Mouse (Mus musculus): Measurements from ENCODE around the gene Mup20. TPM values are rescaled to one million over a fixed set of nuclear protein-coding genes. Genes with fewer than 3 reads are reported as not detected.
"Not testable (repeated sequence)": the region's sequence is repeated elsewhere in the genome, so short reads cannot be mapped to it uniquely, and the experiment has no call there.

Mup20 gene
- total RNA-seq (2021): not detected in 2 replicates
- long read RNA-seq, experiment 1: 0 reads
- long read RNA-seq, experiment 2: 0 reads

DNA sequence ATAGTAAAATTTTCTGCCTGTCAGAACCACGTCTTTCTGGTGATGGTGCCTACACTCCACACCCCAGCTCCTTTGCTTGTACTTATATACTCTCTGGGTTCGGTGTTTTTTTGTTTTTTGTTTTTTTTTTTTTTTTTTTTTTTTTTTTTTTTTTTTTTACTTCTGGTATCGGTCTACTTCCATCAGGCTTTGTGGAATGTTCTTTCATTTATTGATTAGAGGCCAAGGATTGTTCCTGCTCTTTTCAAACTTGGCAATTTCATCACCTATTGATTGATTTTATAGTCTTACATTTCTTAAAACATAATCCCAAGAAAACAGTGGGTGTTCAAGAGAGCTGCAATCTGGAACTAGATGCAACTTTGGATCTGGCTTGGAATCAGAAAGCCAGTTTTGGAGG lies at the start of gene Mup20:
Mup20 (minus strand) TSS at position 101 of the 400 bp plus-strand sequence.
- DNase-seq: not testable (repeated sequence)

DNA sequence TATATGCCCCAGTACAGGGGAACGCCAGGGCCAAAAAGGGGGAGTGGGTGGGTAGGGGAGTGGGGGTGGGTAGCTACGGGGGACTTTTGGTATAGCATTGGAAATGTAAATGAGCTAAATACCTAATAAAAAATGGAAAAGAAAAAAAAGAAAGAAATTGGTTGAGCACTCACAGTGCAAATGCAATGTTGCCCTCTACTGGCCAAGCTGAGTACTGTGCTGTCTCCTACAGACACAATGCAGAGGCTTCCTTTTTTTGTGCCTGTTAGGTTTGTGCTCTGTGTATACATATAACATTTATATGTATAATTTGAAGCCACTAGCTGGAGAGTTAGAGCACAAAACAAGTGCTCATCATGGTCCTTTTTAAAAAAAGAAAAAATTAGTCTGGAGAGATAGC lies 49.4 kb upstream of the Mup20 start:
- peak; percentile 27 for DNase-seq

DNA sequence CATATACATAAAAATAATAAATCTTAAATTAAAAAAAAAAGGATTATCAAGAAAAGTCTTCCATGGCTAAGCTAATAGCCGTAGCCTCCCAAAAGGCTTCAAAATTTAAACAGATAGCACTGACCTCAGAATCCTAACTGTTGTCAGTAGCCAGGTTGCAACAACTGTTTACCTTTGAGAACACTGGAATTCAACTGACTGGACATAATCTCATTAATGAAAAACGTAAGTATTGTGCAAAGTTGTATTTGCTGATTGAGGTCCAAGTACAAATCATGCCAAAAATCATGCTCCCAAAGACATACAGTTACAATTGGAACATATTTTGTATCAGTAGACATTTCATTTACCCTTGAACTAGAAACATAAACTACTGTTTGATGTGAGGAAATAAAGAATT lies 34.0 kb upstream of the Mup20 start:
- no peak for DNase-seq

DNA sequence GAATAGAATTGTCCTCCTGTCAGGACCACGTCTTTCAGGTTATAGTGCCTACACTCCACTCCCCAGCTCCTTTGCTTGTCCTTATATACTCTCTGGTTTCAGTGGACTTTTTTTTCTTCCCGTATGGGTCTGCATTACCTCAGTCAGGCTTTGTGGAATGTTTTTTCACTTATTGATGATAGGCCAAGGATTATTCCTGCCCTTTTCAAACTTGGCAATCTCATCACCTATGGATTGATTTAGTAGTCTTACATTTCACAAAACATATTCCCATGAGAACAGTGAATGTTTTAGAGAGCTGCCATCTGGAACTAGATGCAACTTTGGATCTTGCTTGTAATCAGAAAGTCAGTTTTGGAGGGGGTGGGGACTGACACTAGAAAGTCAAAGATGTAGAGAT lies 33.3 kb upstream of the Mup20 start, which contains the start of gene Mup3:
Mup3 (minus strand) TSS at position 102 of the 400 bp plus-strand sequence.
- no peak for DNase-seq

DNA sequence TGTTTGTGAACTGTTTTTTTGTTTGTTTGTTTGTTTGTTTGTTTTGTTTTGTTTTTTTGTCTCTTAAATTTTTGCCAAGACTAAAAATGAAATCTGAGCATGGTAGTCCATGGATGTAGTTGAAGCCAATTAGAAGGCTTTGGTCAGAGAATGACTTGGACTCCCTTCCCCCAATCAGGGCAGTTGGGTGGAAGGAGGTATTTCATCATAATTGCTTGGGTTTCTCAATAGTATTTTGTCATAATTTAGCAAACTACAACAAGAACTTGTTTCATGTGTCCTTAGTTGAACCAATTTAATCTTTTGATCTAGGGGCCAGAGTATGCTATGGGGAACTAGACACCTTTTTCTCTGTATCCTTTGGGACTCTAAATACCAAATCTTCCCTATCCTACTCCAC lies 28.8 kb upstream of the Mup20 start:
- DNase-seq: no peak

DNA sequence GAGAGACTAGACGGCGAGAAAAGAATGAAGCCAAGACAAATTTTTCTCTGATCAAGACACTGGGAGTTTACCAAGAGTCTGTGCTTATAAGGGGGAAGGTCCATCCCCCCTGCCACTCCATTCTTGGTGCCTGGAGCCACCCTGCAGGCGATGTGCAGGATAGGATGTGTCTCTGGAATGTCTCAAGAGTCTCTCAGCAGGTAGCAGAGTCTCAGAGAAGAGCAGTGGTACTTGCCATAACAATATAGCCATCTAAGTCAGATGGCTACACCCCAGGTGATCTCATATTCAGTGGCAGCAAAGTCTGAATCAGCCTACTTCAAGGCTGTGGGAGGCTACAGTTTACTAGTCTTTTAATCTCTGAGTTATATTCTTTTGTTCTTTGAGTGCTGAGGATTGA lies 21.2 kb upstream of the Mup20 start:
- no peak for DNase-seq

DNA sequence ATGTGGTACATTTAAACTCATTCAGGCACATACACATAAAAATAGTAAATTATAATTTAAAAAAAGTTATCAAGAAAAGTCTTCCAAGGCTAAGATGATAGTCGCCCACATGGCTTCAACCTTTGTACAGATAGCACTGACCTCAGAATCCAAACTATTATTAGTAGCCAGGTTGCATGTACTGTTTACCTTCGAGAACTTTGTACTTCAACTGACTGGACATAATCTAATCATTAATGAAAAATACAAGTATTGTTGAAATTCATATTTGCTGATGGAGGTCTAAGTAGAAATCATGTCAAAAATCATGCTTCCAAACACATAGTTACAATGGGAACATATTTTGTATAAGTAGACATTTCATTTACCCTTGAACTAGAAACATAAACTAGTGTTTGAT lies 822 bp upstream of the Mup20 start:
- not testable (repeated sequence) for DNase-seq

DNA sequence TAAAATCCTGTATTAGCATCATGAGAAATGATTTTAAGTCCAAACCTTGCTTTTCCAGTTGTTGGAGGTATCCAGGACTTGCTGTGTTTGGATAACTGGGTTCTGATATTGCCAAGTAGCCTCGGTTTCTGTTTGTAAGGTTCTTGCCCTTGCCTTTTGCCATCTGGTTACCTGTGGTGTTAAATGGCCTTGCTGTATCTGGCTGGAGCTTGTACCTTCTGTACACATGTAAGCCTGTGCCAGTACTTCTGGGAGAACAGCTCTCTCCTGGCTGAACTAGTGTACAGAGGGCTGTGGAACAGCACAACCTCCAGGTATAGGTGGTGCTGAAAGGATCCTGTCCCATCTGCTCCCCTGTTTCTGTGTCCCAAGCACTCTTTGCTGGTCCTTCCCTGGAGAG lies 27.7 kb downstream of the Mup20 start:
- no peak for DNase-seq

DNA sequence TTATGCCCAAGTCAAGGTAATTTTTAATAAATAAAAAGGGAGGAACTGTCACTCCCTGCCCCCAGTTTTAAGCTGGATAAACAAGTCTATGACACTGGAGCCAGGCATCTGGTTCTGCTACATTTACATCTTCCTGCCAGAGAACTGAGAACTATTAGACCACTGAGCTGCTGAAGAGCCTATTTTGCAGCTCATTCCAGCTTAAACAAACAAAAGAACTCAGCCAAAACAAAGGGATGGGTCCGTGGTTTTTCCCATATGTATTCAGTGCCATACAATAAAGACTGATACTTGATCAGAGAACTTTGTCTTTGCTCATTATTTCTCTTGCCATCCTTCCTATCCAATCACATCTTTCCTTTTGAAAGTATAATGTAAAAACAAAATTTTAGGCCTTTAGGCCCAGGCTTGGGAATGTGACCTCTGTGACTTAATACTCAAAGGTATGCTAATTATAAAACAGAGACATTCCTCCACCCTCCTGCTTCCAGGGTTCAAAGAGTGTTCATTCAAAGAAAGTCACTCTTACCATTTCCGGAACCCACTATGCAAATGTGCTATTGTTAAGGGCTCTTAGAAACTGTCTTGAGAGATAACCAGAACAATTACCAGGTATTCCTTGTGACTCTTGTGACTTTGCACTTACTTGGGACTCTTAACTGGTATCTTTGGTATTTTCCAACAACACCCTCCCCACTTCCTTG lies 29.6 kb downstream of the Mup20 start:
- DNase-seq: no peak

DNA sequence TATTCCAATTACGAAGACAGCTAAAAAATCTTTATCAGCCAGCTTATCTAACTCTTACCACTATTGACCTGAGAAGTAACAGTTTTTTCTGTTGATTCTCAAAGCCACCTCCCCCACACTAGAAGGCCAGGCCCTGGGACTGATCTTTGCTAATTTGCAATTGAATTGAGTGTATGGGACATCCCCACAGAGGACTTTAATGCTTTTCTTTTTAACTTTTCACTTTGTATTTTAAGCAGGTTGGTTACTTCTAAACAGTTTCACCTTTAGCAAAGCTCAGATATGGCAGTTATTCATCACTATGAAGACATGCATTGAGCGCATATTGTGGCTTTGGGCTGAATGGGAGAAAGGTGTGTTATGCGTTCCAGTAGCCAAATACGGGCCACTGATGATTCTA lies 30.3 kb downstream of the Mup20 start:
- no peak for DNase-seq

DNA sequence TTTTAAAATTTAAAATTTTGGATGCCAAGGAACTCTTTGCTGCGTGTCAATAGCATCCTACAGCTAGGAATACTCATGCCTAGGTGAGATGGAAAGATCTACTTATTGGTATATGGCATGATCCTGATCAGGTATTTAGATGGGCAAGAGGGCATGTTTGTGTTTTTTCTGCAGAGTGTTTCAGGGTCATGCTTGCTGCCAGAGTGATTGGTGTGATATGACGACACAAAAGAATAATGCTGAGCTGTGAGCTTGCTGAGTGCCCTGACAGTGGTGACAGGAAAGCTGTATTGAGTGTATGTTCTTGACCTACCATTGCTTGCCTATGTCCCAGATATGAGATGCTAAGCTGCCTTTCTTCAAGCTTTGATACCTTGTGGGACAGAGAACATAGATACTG lies 30.8 kb downstream of the Mup20 start:
- DNase-seq: no peak

DNA sequence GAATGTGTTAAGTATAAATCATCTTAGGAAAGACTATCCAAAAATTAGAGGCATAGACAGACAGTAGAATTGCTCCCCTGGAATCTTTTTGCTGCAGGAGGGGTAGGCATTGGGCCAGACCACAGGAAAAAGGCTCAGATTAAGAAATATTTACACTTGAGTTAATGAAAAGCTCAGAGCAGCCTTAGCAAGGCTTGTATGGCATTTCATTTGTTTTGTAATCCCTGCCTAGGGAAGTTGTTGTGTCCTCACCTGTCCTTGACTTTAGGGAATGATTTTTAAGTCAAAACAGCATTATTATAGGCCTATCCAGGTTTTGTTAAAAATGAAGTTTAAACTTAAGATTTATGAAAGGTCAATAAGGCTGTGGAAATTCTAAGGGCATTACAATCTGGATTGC lies 33.4 kb downstream of the Mup20 start:
- not testable (repeated sequence) for DNase-seq

Other genes starting within 250 kb of the Mup20 start
- not detected in 2 replicates for gene Mup5, start 218.9 kb downstream of the Mup20 start, total RNA-seq (2021)
- 0.41 and 1.1 TPM in 2 replicates for gene Mup3, start 33.2 kb upstream of the Mup20 start, total RNA-seq (2021)
- gene Mup21, start 96.7 kb upstream of the Mup20 start, total RNA-seq (2021): not detected in 2 replicates
- 5.2 and 6.9 TPM in 2 replicates for gene Zfp37, start 176.9 kb upstream of the Mup20 start, total RNA-seq (2021)
- 17.7 and 19.5 TPM in 2 replicates for gene Slc31a2, start 208.4 kb upstream of the Mup20 start, total RNA-seq (2021)